Mouse (Mus musculus): ENCODE results near the gene 9330161L09Rik. TPM values are rescaled to one million over a fixed set of nuclear protein-coding genes. Genes with fewer than 3 reads are reported as not detected.

Gene 9330161L09Rik
- polyA plus RNA-seq, 1 experiment from 2014 or later: 0.53 TPM

DNA sequence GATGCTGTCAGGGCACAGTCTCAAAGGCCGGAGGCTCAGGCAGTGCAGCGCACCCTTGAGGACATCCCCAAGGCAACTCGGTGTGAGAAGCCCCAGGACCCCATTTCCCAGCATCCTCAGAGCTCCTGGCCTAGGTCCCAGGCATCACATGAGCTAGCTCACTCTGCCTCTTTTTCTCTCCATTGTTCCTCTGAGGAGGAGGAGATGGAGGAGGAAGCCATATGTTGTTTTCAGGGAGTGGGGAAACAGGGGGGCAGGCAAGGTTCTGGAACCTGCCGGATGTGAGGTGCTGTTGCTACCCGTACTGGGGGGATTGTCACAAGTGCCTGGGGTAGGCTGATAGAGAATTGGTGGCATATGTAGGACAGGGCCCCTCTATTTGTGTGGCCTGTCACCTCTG is 31.5 kb downstream of the 9330161L09Rik start:
- H3K9me3 ChIP-seq (replicated peaks; ENCODE audit: control insufficient read depth, low read length): no peaks in the 10 kb centered on the region
- no peak overlapping the region for H3K9ac ChIP-seq (ENCODE audit: low read depth, low read length)
- H3K36me3 ChIP-seq (ENCODE audit: control insufficient read depth, insufficient read depth, low read length): no peaks in the 10 kb centered on the region
- no peak for ATAC-seq (replicated peaks; ENCODE audit: insufficient number of reproducible peaks, low FRiP score, low TSS enrichment)
- no peak overlapping the region for H3K4me3 ChIP-seq (ENCODE audit: low read depth, low read length)
- no peak overlapping the region for H3K27ac ChIP-seq (ENCODE audit: low read depth, low read length)
- no peak overlapping the region for H3K4me2 ChIP-seq
- H3K4me1 ChIP-seq (ENCODE audit: control insufficient read depth, insufficient read depth, low read length): no peaks in the 10 kb centered on the region
- H3K27me3 ChIP-seq (ENCODE audit: control insufficient read depth, insufficient read depth, low read length): no peaks in the 10 kb centered on the region
- 66% methylated on average over 5 of the region's 5 CpGs for WGBS (ENCODE audit: insufficient replicate concordance)

DNA sequence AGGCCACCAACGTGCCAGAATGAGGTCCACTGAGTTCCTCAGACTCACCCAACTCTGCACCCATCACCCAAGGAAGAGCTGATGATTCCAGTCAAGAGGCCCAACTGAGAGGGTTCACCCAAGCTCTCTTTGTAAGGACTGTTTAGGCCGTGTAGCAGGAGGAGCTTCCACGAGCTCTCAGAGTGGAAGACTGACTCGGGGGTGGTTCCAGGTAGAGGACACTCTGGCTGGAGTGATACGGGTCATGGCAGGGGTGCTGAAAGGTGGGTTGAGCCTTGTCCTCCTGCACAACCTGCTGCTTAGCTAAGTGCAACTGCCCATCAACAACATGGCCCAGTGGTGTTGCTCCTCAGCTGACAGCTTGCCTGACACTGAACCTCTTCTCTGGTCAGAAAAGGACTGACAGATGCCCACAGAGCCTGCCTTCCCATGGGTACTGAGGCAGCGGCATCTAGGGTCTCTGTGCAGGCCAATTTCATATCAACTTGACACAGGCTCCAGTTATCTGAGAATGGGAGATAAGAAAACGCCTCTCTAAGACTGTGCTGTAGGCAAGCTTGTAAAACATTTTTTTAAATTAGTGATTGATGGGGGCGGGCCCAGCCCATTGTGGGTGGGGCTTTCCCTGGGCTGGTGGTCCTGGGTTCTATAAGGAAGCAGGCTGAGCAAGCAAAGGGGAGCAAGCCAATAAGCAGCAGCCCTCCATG is 33.9 kb downstream of the 9330161L09Rik start:
- H3K36me3 ChIP-seq (ENCODE audit: control insufficient read depth, insufficient read depth, low read length): no peaks in the 10 kb centered on the region
- ATAC-seq (replicated peaks; ENCODE audit: insufficient number of reproducible peaks, low FRiP score, low TSS enrichment): peak; percentile 44; the same call in 1 of the 2 replicates
- no peak overlapping the region for H3K4me2 ChIP-seq
- WGBS (ENCODE audit: insufficient replicate concordance): 44% methylated on average over 8 of the region's 8 CpGs
- no peaks in the 10 kb centered on the region; the same call in 1 of the 2 replicates for H3K27me3 ChIP-seq (ENCODE audit: control insufficient read depth, insufficient read depth, low read length)
- no peak overlapping the region for H3K4me3 ChIP-seq (ENCODE audit: low read depth, low read length)
- H3K27ac ChIP-seq (ENCODE audit: low read depth, low read length): no peak overlapping the region
- H3K9ac ChIP-seq (ENCODE audit: low read depth, low read length): no peak overlapping the region
- no peaks in the 10 kb centered on the region for H3K4me1 ChIP-seq (ENCODE audit: control insufficient read depth, insufficient read depth, low read length)
- H3K9me3 ChIP-seq (replicated peaks; ENCODE audit: control insufficient read depth, low read length): no peaks in the 10 kb centered on the region

DNA sequence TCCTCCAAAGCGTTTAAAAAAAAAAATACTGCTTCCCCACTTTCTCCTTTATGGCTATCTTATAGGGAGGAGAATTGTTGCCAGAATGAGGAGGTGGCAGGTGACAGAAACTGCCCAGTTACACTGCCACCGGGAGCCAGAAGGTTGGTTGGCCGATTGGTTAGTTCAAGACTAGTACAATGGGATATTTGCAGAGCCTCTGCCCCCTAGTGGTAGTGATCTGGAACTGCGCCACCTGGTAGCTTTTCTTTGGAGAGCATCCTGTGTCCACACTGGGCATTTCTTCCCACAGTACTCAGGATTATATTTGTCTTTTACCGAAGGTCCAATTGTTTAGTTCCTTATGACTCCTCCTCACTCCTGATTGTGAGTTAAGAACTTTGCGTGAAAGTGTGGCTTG is 35.9 kb downstream of the 9330161L09Rik start:
- Histone ChIP-seq H3K27ac (ENCODE audit: low read depth, low read length) (no peak overlapping the region), H3K9ac (ENCODE audit: low read depth, low read length) (no peak overlapping the region), H3K4me1 (ENCODE audit: control insufficient read depth, insufficient read depth, low read length) (peaks cover 7% of the 10 kb centered on the region), H3K4me2 (no peak overlapping the region), H3K36me3 (ENCODE audit: control insufficient read depth, insufficient read depth, low read length) (no peaks in the 10 kb centered on the region), H3K9me3 (replicated peaks; ENCODE audit: control insufficient read depth, low read length) (no peaks in the 10 kb centered on the region), H3K27me3 (ENCODE audit: control insufficient read depth, insufficient read depth, low read length) (no peaks in the 10 kb centered on the region; the same call in 1 of the 2 replicates), H3K4me3 (ENCODE audit: low read depth, low read length) (no peak overlapping the region)
- 28% methylated on average over 6 of the region's 6 CpGs for WGBS (ENCODE audit: insufficient replicate concordance)
- ATAC-seq (replicated peaks; ENCODE audit: insufficient number of reproducible peaks, low FRiP score, low TSS enrichment): no peak

DNA sequence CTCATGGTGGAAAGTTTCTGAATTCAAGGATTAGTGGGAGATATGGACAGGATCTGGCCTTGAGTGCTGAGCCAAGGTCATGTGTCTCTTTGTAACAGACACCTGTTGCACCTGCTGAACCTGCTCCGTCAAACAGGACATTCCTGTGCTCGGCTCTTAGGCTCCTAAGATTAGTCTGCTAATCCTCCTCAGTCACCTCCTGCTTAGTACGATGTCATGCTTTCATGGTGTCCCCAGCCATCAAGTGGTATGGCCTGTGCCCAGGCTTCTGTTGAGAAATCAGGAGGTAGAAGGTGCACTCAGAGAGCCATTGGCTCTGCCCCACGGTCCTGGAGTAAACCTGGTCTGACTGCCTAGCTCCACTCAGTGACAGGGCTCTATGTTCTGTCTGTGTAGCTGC is 36.8 kb downstream of the 9330161L09Rik start:
- Histone ChIP-seq H3K4me2 (no peak overlapping the region), H3K27ac (ENCODE audit: low read depth, low read length) (no peak overlapping the region), H3K36me3 (ENCODE audit: control insufficient read depth, insufficient read depth, low read length) (no peaks in the 10 kb centered on the region), H3K4me1 (ENCODE audit: control insufficient read depth, insufficient read depth, low read length) (peaks cover 7% of the 10 kb centered on the region), H3K27me3 (ENCODE audit: control insufficient read depth, insufficient read depth, low read length) (no peaks in the 10 kb centered on the region; the same call in 1 of the 2 replicates), H3K4me3 (ENCODE audit: low read depth, low read length) (no peak overlapping the region), H3K9ac (ENCODE audit: low read depth, low read length) (no peak overlapping the region), H3K9me3 (replicated peaks; ENCODE audit: control insufficient read depth, low read length) (no peaks in the 10 kb centered on the region)
- 68% methylated on average over 4 of the region's 4 CpGs for WGBS (ENCODE audit: insufficient replicate concordance)
- no peak for ATAC-seq (replicated peaks; ENCODE audit: insufficient number of reproducible peaks, low FRiP score, low TSS enrichment)

DNA sequence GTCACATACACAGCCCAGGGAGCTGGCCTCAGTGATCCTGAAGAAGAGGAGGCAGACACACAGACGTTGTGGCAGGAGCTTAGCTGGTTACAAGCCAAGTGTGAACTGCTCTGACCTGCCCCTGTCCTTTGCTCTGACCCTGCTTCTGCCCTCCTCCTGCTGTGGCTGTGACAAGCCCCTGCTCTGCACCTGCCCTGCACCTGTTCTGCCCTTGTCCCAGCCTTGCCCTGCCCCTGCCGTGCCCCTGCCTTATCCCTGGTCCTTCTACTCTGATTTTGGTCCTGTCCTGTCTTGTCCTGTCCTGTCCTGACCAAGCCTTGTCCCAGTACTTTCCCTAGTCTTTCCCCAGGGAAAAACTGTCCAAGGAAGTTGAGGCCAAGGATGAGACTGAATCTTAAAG is 38.8 kb downstream of the 9330161L09Rik start:
- peaks cover 7% of the 10 kb centered on the region for H3K4me1 ChIP-seq (ENCODE audit: control insufficient read depth, insufficient read depth, low read length)
- no peaks in the 10 kb centered on the region for H3K9me3 ChIP-seq (replicated peaks; ENCODE audit: control insufficient read depth, low read length)
- H3K27ac ChIP-seq (ENCODE audit: low read depth, low read length): no peak overlapping the region
- no peaks in the 10 kb centered on the region; the same call in 1 of the 2 replicates for H3K27me3 ChIP-seq (ENCODE audit: control insufficient read depth, insufficient read depth, low read length)
- no peak for ATAC-seq (replicated peaks; ENCODE audit: insufficient number of reproducible peaks, low FRiP score, low TSS enrichment)
- H3K9ac ChIP-seq (ENCODE audit: low read depth, low read length): no peak overlapping the region
- no peaks in the 10 kb centered on the region for H3K36me3 ChIP-seq (ENCODE audit: control insufficient read depth, insufficient read depth, low read length)
- no peak overlapping the region for H3K4me3 ChIP-seq (ENCODE audit: low read depth, low read length)
- no peak overlapping the region for H3K4me2 ChIP-seq
- WGBS (ENCODE audit: insufficient replicate concordance): 66% methylated on average over 2 of the region's 2 CpGs

DNA sequence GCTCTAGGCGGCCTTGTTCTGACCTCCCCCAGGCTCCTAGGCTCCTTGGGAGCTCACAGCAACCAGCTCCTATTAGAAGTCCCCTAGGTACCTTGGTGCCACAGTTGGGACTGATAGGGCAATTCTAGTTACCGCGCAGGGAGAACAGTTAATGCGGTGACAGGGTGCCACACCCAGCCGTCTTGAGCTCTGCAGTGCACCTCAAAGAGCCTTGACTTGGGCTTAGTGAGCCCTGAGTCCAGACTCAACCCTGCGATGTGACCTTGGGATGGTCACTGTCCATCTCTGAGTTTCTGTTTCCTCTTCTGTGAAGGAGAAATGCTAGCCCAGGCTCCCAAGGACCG is 39.3 kb downstream of the 9330161L09Rik start:
- Histone ChIP-seq H3K4me2 (peak overlapping the region; percentile 56), H3K36me3 (ENCODE audit: control insufficient read depth, insufficient read depth, low read length) (no peaks in the 10 kb centered on the region), H3K4me3 (ENCODE audit: low read depth, low read length) (no peak overlapping the region), H3K27me3 (ENCODE audit: control insufficient read depth, insufficient read depth, low read length) (no peaks in the 10 kb centered on the region; the same call in 1 of the 2 replicates), H3K27ac (ENCODE audit: low read depth, low read length) (no peak overlapping the region), H3K9me3 (replicated peaks; ENCODE audit: control insufficient read depth, low read length) (no peaks in the 10 kb centered on the region), H3K9ac (ENCODE audit: low read depth, low read length) (peak overlapping the region; percentile 46; the same call in 1 of the 2 replicates), H3K4me1 (ENCODE audit: control insufficient read depth, insufficient read depth, low read length) (peaks cover 7% of the 10 kb centered on the region)
- no peak for ATAC-seq (replicated peaks; ENCODE audit: insufficient number of reproducible peaks, low FRiP score, low TSS enrichment)
- WGBS (ENCODE audit: insufficient replicate concordance): 67% methylated on average over 7 of the region's 7 CpGs

DNA sequence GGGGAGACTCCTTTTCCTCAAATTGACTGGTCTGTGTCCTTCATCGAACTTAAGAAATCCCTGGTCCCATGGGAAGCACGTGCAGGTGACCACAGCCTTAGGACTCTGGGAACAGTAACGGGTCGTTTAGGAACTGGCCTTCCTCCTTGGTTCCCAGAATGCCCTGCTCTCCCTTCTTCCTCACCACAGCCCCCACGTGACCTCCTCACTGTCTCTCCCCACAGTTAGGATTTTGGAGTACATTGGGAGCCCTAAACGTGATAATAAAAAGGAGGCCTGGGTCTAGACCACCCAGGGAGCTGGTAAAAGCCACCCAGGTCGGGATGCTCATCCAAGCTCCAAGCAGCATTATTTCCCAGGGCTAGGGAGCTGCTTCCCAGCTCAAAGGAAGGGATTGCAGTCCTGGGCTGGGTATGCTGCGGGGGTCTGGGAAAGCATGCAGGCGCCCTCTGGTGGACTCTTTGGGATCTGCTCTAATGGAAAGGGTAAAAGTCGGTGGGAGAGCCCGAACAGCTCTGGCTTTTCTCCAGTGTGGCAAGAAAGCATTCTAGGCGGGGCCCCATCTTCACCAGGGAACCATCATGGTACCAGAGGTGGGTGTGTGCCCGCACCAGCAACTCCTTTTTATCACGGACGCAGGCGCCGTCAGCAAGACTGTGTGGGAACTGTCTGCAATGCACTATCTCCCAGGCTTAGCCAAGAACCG is 39.8 kb downstream of the 9330161L09Rik start:
- H3K4me2 ChIP-seq: peak overlapping the region; percentile 56

DNA sequence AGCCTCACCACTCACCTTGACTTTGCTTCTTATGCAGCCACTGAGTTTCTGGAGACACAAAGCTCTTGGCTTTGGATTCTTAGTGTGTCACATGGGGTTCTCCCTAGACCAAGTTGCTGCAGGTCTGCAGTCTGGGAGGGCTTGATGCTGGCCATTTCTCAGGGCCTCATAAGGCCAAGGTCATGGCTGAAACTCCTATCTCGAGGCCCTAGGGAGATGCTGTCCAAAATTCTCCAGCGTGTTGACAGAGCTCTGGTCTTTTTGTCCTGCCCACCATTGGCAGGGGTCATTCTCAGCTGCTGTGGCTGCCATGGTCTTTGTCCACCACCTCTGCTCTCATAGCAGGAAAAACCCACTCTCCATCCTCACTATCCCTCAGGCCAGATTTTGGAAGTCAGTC is 40.4 kb downstream of the 9330161L09Rik start:
- no peak overlapping the region for H3K4me3 ChIP-seq (ENCODE audit: low read depth, low read length)
- peaks cover 12% of the 10 kb centered on the region for H3K4me1 ChIP-seq (ENCODE audit: control insufficient read depth, insufficient read depth, low read length)
- no peak overlapping the region for H3K27ac ChIP-seq (ENCODE audit: low read depth, low read length)
- ATAC-seq (replicated peaks; ENCODE audit: insufficient number of reproducible peaks, low FRiP score, low TSS enrichment): no peak
- no peak overlapping the region for H3K4me2 ChIP-seq
- 60% methylated on average over 2 of the region's 2 CpGs for WGBS (ENCODE audit: insufficient replicate concordance)
- no peak overlapping the region for H3K9ac ChIP-seq (ENCODE audit: low read depth, low read length)
- no peaks in the 10 kb centered on the region for H3K9me3 ChIP-seq (replicated peaks; ENCODE audit: control insufficient read depth, low read length)
- H3K36me3 ChIP-seq (ENCODE audit: control insufficient read depth, insufficient read depth, low read length): no peaks in the 10 kb centered on the region
- no peaks in the 10 kb centered on the region; the same call in 1 of the 2 replicates for H3K27me3 ChIP-seq (ENCODE audit: control insufficient read depth, insufficient read depth, low read length)

More for the DNA sequence above, 39.8 kb downstream of the 9330161L09Rik start:
- WGBS (ENCODE audit: insufficient replicate concordance): 14% methylated on average over 18 of the region's 18 CpGs
- no peaks in the 10 kb centered on the region; the same call in 1 of the 2 replicates for H3K27me3 ChIP-seq (ENCODE audit: control insufficient read depth, insufficient read depth, low read length)
- H3K27ac ChIP-seq (ENCODE audit: low read depth, low read length): no peak overlapping the region
- no peak overlapping the region for H3K4me3 ChIP-seq (ENCODE audit: low read depth, low read length)
- peak overlapping the region; percentile 46; the same call in 1 of the 2 replicates for H3K9ac ChIP-seq (ENCODE audit: low read depth, low read length)
- no peaks in the 10 kb centered on the region for H3K36me3 ChIP-seq (ENCODE audit: control insufficient read depth, insufficient read depth, low read length)
- 0 out of 2 replicates have a peak, but pooled peaks have one; percentile 31 for ATAC-seq (replicated peaks; ENCODE audit: insufficient number of reproducible peaks, low FRiP score, low TSS enrichment)
- peaks cover 7% of the 10 kb centered on the region for H3K4me1 ChIP-seq (ENCODE audit: control insufficient read depth, insufficient read depth, low read length)
- H3K9me3 ChIP-seq (replicated peaks; ENCODE audit: control insufficient read depth, low read length): no peaks in the 10 kb centered on the region

All from heart, embryonic 11.5 days (tissue).